ENCODE assay signal across 7 mouse cellular contexts in the genomic region with DNA sequence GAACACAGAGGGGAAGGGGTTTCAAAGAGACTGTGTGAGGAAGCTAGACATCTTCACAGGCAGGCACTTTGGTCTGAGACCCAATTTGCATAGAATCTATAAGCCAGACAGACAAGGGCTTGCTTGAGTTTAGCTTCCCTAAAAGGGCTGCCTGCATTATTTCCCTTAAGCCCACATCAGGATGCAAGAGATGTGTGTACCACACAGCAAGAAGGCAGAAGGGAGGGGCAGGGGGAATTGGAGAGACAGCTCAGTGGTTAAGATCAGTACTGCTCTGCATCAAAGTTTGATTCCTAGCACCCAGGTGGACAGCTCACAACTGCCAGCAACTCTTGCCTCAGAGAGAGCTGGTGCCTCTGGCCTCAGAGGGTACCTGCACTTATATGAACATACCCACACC.
"Had no signal": no experiment of that assay in that cellular context is flagged by ENCODE, and none has a peak within 500 bp of the region (broad histone marks: within the 10 kb centered on the region; RNA-seq: fewer than 3 reads in every experiment).

No protein-coding gene starts in this region.

- H3K36me3 ChIP-seq: limb, embryonic 13.5 days had no signal

- H3K9ac ChIP-seq: limb, embryonic 13.5 days; liver, embryonic 14.5 days had no signal

- H3K9me3 ChIP-seq: limb, embryonic 13.5 days had no signal

- H3K27ac ChIP-seq: limb, embryonic 13.5 days; liver, embryonic 14.5 days; stomach, postnatal 0 days had no signal

- DNase-seq: kidney, adult 8-10 months; kidney, postnatal 25 days; left cerebral cortex, postnatal 4 days; lung, adult 18-20 months had no signal

- H3K4me2 ChIP-seq: limb, embryonic 13.5 days had no signal

- H3K4me3 ChIP-seq: limb, embryonic 13.5 days had no signal
